Comparison of ENCODE assay signal across 14 mouse cellular contexts in genomic region chr3:140705536-140705935, GRCm38 (mm10).
"Had no signal": no experiment of that assay in that cellular context is flagged by ENCODE, and none has a peak within 500 bp of the region (broad histone marks: within the 10 kb centered on the region; RNA-seq: fewer than 3 reads in every experiment).

No protein-coding gene starts in this region.

- ATAC-seq: intestine, postnatal 0 days; midbrain, embryonic 16.5 days had no signal

- H3K36me3 ChIP-seq: limb, embryonic 10.5 days; liver, embryonic 15.5 days had no signal

- H3K4me2 ChIP-seq: liver, embryonic 11.5 days; liver, embryonic 15.5 days had no signal

- DNase-seq: kidney, adult 8-10 months; kidney, postnatal 25 days; lung, adult 2 months; lung, postnatal 14 days; thymus, adult 18-20 months; thymus, postnatal 14 days had no signal

- H3K9ac ChIP-seq: liver, embryonic 15.5 days had no signal

- H3K4me1 ChIP-seq: limb, embryonic 10.5 days; liver, embryonic 15.5 days had no signal

- H3K27me3 ChIP-seq: liver, embryonic 15.5 days; megakaryocyte, embryonic 14.5 days had no signal

- H3K27ac ChIP-seq: limb, embryonic 10.5 days; liver, embryonic 15.5 days; macrophage; stomach, postnatal 0 days had no signal

- H3K9me3 ChIP-seq: limb, embryonic 10.5 days; liver, embryonic 15.5 days; megakaryocyte, embryonic 14.5 days had no signal

- H3K4me3 ChIP-seq: limb, embryonic 10.5 days; liver, embryonic 15.5 days; megakaryocyte, embryonic 14.5 days had no signal
